ENCODE assay signal across 16 mouse cellular contexts in genomic region chr15:101164291-101164690, GRCm38 (mm10). TPM values are rescaled to one million over a fixed set of nuclear protein-coding genes. Genes with fewer than 3 reads are reported as not detected.
DNase-seq lines count a peak whose midpoint lies in the region; ATAC-seq lines count a peak whose summit lies in the region.
"Had no signal": no experiment of that assay in that cellular context is flagged by ENCODE, and none has a peak within 500 bp of the region (broad histone marks: within the 10 kb centered on the region; RNA-seq: fewer than 3 reads in every experiment).

No protein-coding gene starts in this region.

- no peaks in the 10 kb centered on the region for H3K27me3 ChIP-seq in intestine, embryonic 14.5 days (replicated peaks; ENCODE audit: control insufficient read depth, insufficient read depth, low read length)
- H3K27me3 ChIP-seq: kidney, embryonic 15.5 days; liver, embryonic 15.5 days had no signal

- H3K9me3 ChIP-seq in intestine, embryonic 14.5 days (ENCODE audit: control insufficient read depth, low read length) = no peaks in the 10 kb centered on the region
- H3K9me3 ChIP-seq: kidney, embryonic 15.5 days; liver, embryonic 15.5 days had no signal

- DNase-seq in kidney, postnatal 14 days = peak; percentile 52
- DNase-seq in kidney, adult 11 months = no peak
- peak; percentile 34 for DNase-seq in ovary, postnatal 14 days (ENCODE audit: low spot score)
- no peak for DNase-seq in ovary, postnatal 10 days (ENCODE audit: low spot score)
- no peak for DNase-seq in intestine, embryonic 14.5 days (ENCODE audit: low spot score)
- no peak for DNase-seq in gastrocnemius, postnatal 14 days
- DNase-seq in Muller cell, postnatal 12 days (ENCODE audit: inconsistent ontology term) = no peak
- DNase-seq: retina, postnatal 1 day had no signal

- H3K9ac ChIP-seq in intestine, embryonic 14.5 days (ENCODE audit: low read length) = no peak overlapping the region
- H3K9ac ChIP-seq: kidney, embryonic 15.5 days; liver, embryonic 15.5 days had no signal

- peak; percentile 70 for ATAC-seq in intestine, embryonic 14.5 days (replicated peaks; ENCODE audit: low FRiP score, low TSS enrichment, low read depth)

- WGBS in intestine, embryonic 14.5 days = 51% methylated on average over 5 of the region's 5 CpGs

- H3K36me3 ChIP-seq in intestine, embryonic 14.5 days (ENCODE audit: control insufficient read depth, insufficient read depth, low read length) = no peaks in the 10 kb centered on the region
- H3K36me3 ChIP-seq: G1E; kidney, embryonic 15.5 days; liver, embryonic 15.5 days had no signal

- H3K27ac ChIP-seq in intestine, embryonic 14.5 days (ENCODE audit: low read depth) = peak overlapping the region; percentile 75
- H3K27ac ChIP-seq: heart, adult 2 months; kidney, embryonic 15.5 days; liver, embryonic 15.5 days had no signal

- peaks cover 31% of the 10 kb centered on the region for H3K4me1 ChIP-seq in intestine, embryonic 14.5 days (replicated peaks; ENCODE audit: control insufficient read depth, insufficient read depth, low read length)

- no peak overlapping the region for H3K4me3 ChIP-seq in intestine, embryonic 14.5 days (ENCODE audit: low read depth, low read length)
- H3K4me3 ChIP-seq: heart, adult 2 months; kidney, embryonic 15.5 days; liver, embryonic 15.5 days had no signal

- intact Hi-C loops in gastrocnemius, postnatal 14 days (cut with DNase I; ENCODE audit: low total_unique reads) = no loop called here

- no peak overlapping the region for H3K4me2 ChIP-seq in intestine, embryonic 14.5 days (ENCODE audit: low read length)
- H3K4me2 ChIP-seq: kidney, embryonic 15.5 days; liver, embryonic 15.5 days had no signal

RNA-seq across cellular contexts. Expression of gene Acvr1b, which starts 9.6 kb away (rescaled TPM):
- 12.5 and 12.6 TPM in 2 replicates for polyA plus RNA-seq in intestine, embryonic 14.5 days (2014; fragmentation: Nextera tagmentation; extraction: Ambion mirVana)
- total RNA-seq in gastrocnemius, postnatal 14 days (2021) = 10 to 100 TPM; 21.8 to 29.9 TPM
- polyA plus RNA-seq: G1E had no signal

RNA-seq across cellular contexts. Expression of gene Acvrl1, which starts 36.0 kb away (rescaled TPM):
- 16.5 and 16.6 TPM in 2 replicates for polyA plus RNA-seq in intestine, embryonic 14.5 days (2014; fragmentation: Nextera tagmentation; extraction: Ambion mirVana)
- total RNA-seq in gastrocnemius, postnatal 14 days (2021) = 10 to 100 TPM; 12.9 to 15.0 TPM

RNA-seq across cellular contexts. Expression of gene Ankrd33, which starts 48.7 kb away (rescaled TPM):
- not detected in 2 replicates for polyA plus RNA-seq in intestine, embryonic 14.5 days (2014; fragmentation: Nextera tagmentation; extraction: Ambion mirVana)
- not detected for total RNA-seq in gastrocnemius, postnatal 14 days (2021)
- total RNA-seq: G1E; heart, adult 2 months; left cerebral cortex, adult 18-20 months had no signal
- polyA plus RNA-seq: embryonic facial prominence, embryonic 11.5 days; G1E; heart, adult 2 months; hindbrain, embryonic 11.5 days; kidney, embryonic 15.5 days; liver, embryonic 15.5 days; urinary bladder, adult 2 months had no signal

RNA-seq across cellular contexts. Expression of gene Grasp, which starts 59.7 kb away (rescaled TPM):
- 3.5 and 4.2 TPM in 2 replicates for polyA plus RNA-seq in intestine, embryonic 14.5 days (2014; fragmentation: Nextera tagmentation; extraction: Ambion mirVana)
- total RNA-seq in gastrocnemius, postnatal 14 days (2021) = 1 to 10 TPM; 8.3 to 9.4 TPM

Comparison
In these comparisons a context has a peak if more than half of its experiments do, and no peak if none do; other contexts are left out.
1. DNase-seq: peak in kidney, postnatal 14 days (single experiment) and ovary, postnatal 14 days (single experiment); none in kidney, adult 11 months (single experiment), ovary, postnatal 10 days (single experiment), intestine, embryonic 14.5 days (single experiment), gastrocnemius, postnatal 14 days (single experiment) and Muller cell, postnatal 12 days (single experiment).